Mouse (Mus musculus) embryo, embryonic 10.5 days (tissue): Measurements from ENCODE around the gene Zwilch.

Source experiments
- DNase-seq: peaks from one replicate; pipeline ENCODE4 v3.0.0-alpha.2; 2015; ENCODE audit warnings: low spot score

Zwilch gene

GRCm38 (mm10) chr9:64105301-64105700 lies 67.6 kb downstream of the Zwilch start:
- DNase-seq, result no peak

GRCm38 (mm10) chr9:64100442-64100841 lies 72.5 kb downstream of the Zwilch start:
- peak; percentile 82 for DNase-seq

DNA sequence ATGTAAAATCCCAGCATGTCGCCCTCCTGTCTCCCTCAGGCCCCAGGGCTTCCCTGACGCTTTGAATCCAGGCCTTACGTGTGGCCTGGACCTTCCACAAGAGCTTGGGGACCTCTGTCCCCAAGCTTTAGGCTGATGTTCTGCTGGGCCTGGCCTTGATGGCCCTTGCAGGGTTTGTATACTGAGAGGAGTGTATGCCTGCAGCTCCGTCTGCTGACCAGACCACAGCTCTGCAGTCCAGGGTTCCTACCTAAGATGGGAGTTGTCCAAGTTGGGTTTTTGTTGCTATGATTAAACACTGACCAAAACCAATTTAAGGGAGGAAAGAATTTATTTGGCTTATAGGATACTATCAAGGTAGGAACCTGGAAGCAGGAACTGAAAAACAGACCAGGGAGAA lies 74.6 kb downstream of the Zwilch start:
- no peak for DNase-seq

GRCm38 (mm10) chr9:64094083-64094482 lies 78.8 kb downstream of the Zwilch start:
- no peak for DNase-seq

GRCm38 (mm10) chr9:64089004-64089403 lies 83.9 kb downstream of the Zwilch start:
- no peak for DNase-seq

DNA sequence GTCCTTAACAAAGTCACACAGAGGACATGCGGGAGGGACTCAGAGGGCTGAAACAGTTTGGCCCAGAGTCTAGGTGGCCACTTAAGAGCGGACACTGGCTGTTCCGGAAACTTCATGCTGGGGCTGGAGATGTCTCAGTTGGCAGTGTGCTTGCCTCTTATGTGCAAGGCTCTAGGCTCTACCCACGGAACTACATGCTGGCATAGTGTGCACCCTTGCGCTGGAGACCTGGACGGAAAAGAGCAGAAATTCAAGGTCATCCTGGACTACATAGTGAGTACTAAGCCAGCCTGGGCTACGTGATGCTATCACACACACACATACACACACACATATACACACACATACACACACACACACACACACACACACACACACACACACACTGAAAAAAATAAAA lies 84.6 kb downstream of the Zwilch start:
- DNase-seq, result no peak

DNA sequence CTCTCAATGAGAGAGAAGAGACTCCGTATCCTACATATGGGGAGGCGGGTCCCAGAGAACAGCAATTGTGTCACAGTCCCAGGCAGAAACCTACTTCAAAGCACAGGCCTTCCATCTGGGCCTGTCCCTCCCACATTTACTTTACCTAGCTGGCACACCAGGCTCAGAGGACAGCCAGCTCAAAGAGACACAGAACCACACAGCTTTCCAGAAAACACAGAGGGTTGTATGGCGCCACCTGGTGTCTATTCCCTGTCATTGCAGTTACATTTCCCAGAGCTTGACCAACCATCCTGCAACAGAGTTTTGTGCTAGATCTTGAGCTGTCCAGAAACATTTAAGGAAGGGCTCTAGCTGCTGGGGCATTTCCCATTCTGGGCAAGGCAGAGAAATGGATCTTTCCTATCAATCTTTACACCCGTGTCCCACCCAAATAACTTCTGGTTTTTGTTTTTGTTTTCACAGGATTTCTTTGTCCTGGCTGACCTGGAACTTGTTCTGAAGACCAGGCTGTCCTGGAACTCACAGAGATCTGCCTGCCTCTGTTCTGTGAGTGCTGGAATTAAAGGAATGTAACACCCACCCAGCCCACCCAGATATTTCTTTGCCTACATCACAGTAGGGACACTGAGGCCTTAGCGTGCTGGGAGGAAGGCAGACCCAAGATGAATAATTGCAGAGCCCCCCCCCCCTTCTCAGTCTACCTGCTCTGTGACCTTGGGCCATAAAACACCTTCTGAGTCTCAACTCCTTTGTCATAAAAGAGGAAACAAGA lies 85.3 kb downstream of the Zwilch start:
- peak; percentile 94 for DNase-seq
